Comparison of ENCODE assay signal across 8 mouse cellular contexts in the genomic region with DNA sequence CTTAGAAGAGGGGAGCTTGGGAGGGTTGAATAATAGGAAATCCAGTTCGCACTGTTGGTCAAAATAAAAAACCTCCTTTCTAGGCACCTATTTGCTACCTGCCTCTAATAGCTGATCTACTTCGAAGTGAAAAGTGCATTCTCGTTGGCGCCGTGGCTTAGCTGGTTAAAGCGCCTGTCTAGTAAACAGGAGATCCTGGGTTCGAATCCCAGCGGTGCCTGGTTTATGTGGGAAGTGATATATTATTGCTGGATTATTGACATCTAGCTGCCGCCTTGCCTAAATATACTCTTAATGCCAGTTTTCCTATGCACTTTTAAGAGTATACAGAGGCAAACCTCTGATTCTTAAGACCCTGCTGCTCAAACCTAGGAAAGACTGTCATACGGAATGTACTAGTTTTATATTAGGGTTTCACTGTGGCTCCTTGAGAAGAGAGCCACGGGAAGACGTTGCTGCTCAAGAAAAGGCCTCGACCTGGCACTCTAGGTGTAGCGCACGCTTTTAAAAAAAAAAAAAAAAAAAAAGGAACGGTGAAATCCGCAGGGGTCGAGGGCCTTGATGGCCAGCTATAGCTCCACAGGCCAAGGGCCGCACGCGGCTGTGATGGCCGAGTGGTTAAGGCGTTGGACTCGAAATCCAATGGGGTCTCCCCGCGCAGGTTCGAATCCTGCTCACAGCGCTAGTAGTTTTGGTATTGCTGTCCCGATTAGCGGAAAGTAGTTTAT. TPM values are rescaled to one million over a fixed set of nuclear protein-coding genes. Genes with fewer than 3 reads are reported as not detected.
DNase-seq lines count a peak whose midpoint lies in the region; ATAC-seq and TF ChIP-seq lines count a peak whose summit lies in the region.

No protein-coding gene starts in this region.

- 2% methylated on average over 30 of the region's 30 CpGs for WGBS in heart, embryonic 15.5 days
- WGBS in liver, postnatal 0 days (ENCODE audit: insufficient replicate concordance) = 1% methylated on average over 30 of the region's 30 CpGs
- under 1% methylated on average over 30 of the region's 30 CpGs for WGBS in neural tube, embryonic 13.5 days

- H3K4me2 ChIP-seq in heart, embryonic 15.5 days = peak overlapping the region; percentile 68
- peak overlapping the region; percentile 57 for H3K4me2 ChIP-seq in liver, postnatal 0 days (ENCODE audit: low read depth, low read length)
- peak overlapping the region; percentile 60 for H3K4me2 ChIP-seq in neural tube, embryonic 13.5 days

- TF ChIP-seq CTCF in brain, embryonic 14.5 days (IDR thresholded peaks at IDR 0.05; ENCODE audit: borderline replicate concordance, extremely low read depth, insufficient read depth, insufficient read length) = no peak
- TF ChIP-seq CTCF in liver, postnatal 0 days (IDR thresholded peaks at IDR 0.05; ENCODE audit: low read depth) = no peak
- TF ChIP-seq CTCF in testis, adult 2 months (IDR thresholded peaks at IDR 0.05; ENCODE audit: control insufficient read depth, insufficient read depth, insufficient replicate concordance, low read depth, low read length) = no peak

- TF ChIP-seq EP300 in liver, postnatal 0 days (IDR thresholded peaks at IDR 0.05; ENCODE audit: low read depth) = 0 out of 2 replicates have a peak, but pooled peaks have one; percentile 6

- 0 out of 2 replicates have a peak, but pooled peaks have one; percentile 33 for ATAC-seq in heart, embryonic 15.5 days (replicated peaks; ENCODE audit: insufficient number of reproducible peaks, insufficient read depth, low FRiP score, low read depth)
- ATAC-seq in liver, postnatal 0 days = peak; percentile 63
- ATAC-seq in neural tube, embryonic 13.5 days (ENCODE audit: low read depth) = peak; percentile 53; the same call in 1 of the 2 replicates

- H3K4me1 ChIP-seq in heart, embryonic 15.5 days (replicated peaks) = peaks cover 30% of the 10 kb centered on the region
- H3K4me1 ChIP-seq in liver, postnatal 0 days (ENCODE audit: insufficient read depth) = peaks cover 13% of the 10 kb centered on the region; the same call in 1 of the 2 replicates
- peaks cover 22% of the 10 kb centered on the region for H3K4me1 ChIP-seq in neural tube, embryonic 13.5 days (replicated peaks)
- peaks cover 4% of the 10 kb centered on the region for H3K4me1 ChIP-seq in testis, adult 2 months (ENCODE audit: control insufficient read depth, insufficient read depth, low read length)

- peak overlapping the region; percentile 58 for H3K4me3 ChIP-seq in heart, embryonic 15.5 days
- H3K4me3 ChIP-seq in liver, postnatal 0 days (ENCODE audit: low read depth, low read length) = peak overlapping the region; percentile 27
- H3K4me3 ChIP-seq in neural tube, embryonic 13.5 days = peak overlapping the region; percentile 43
- H3K4me3 ChIP-seq in testis, adult 2 months (ENCODE audit: control insufficient read depth, low read depth, low read length) = peak overlapping the region; percentile 56

- no peaks in the 10 kb centered on the region for H3K27me3 ChIP-seq in heart, embryonic 15.5 days
- H3K27me3 ChIP-seq in liver, postnatal 0 days (ENCODE audit: insufficient read depth, low read length) = 0 out of 2 replicates have a peak, but pooled peaks cover 3% of the 10 kb centered on the region
- peaks cover 25% of the 10 kb centered on the region for H3K27me3 ChIP-seq in neural tube, embryonic 13.5 days
- H3K27me3 ChIP-seq in testis, adult 2 months (ENCODE audit: control insufficient read depth, insufficient read depth, low read length) = no peaks in the 10 kb centered on the region

- H3K9me3 ChIP-seq in heart, embryonic 15.5 days (replicated peaks) = no peaks in the 10 kb centered on the region
- no peaks in the 10 kb centered on the region for H3K9me3 ChIP-seq in liver, postnatal 0 days (ENCODE audit: low read length)
- no peaks in the 10 kb centered on the region for H3K9me3 ChIP-seq in neural tube, embryonic 13.5 days

- H3K27ac ChIP-seq in heart, embryonic 15.5 days = peak overlapping the region; percentile 74
- H3K27ac ChIP-seq in liver, postnatal 0 days (ENCODE audit: low read depth) = no peak overlapping the region
- H3K27ac ChIP-seq in neural tube, embryonic 13.5 days (replicated peaks) = 0 out of 2 replicates have a peak overlapping the region, but pooled peaks have one; percentile 28
- H3K27ac ChIP-seq in testis, adult 2 months (ENCODE audit: control insufficient read depth, insufficient read depth, low read depth, low read length) = no peak overlapping the region; the same call in 1 of the 2 replicates

- peaks cover 42% of the 10 kb centered on the region for H3K36me3 ChIP-seq in heart, embryonic 15.5 days
- peaks cover 42% of the 10 kb centered on the region for H3K36me3 ChIP-seq in liver, postnatal 0 days (replicated peaks; ENCODE audit: insufficient read depth, low read length)
- peaks cover 41% of the 10 kb centered on the region for H3K36me3 ChIP-seq in neural tube, embryonic 13.5 days
- peaks cover 2% of the 10 kb centered on the region; the same call in 1 of the 2 replicates for H3K36me3 ChIP-seq in testis, adult 2 months (ENCODE audit: control insufficient read depth, insufficient read depth, low read length)

- peak overlapping the region; percentile 52 for H3K9ac ChIP-seq in heart, embryonic 15.5 days
- 0 out of 2 replicates have a peak overlapping the region, but pooled peaks have one; percentile 3 for H3K9ac ChIP-seq in liver, postnatal 0 days (replicated peaks)
- peak overlapping the region; percentile 58; the same call in 1 of the 2 replicates for H3K9ac ChIP-seq in neural tube, embryonic 13.5 days

- DNase-seq in CD4-positive, CD25-positive, alpha-beta regulatory T cell, adult 2 months (ENCODE audit: low read depth, low spot score) = peak; percentile 88
- DNase-seq in brain, embryonic 14.5 days (ENCODE audit: low read depth) = peak; percentile 90
- DNase-seq in fibroblast of lung, adult 2 months (ENCODE audit: low read depth) = peak; percentile 54
- peak; percentile 93 for DNase-seq in kidney, postnatal 14 days
- peak; percentile 92 for DNase-seq in liver, postnatal 0 days

- TF ChIP-seq POLR2A in brain, embryonic 14.5 days (IDR thresholded peaks at IDR 0.05; ENCODE audit: borderline replicate concordance, extremely low read depth, insufficient read depth, insufficient read length, poor library complexity, severe bottlenecking) = no peak
- no peak for TF ChIP-seq POLR2A in testis, adult 2 months (IDR thresholded peaks at IDR 0.05; ENCODE audit: control insufficient read depth, low read depth, low read length)

RNA-seq across cellular contexts. Expression of a gene that starts 9.7 kb away (rescaled TPM):
- polyA plus RNA-seq in brain, embryonic 14.5 days (2012; rRNA removed) = 0.42 and 0.45 TPM in 2 replicates
- polyA plus RNA-seq in heart, embryonic 15.5 days (2015; fragmentation: Nextera tagmentation; extraction: Ambion mirVana) = 0.52 and 0.57 TPM in 2 replicates
- polyA plus RNA-seq in liver, postnatal 0 days (2015; fragmentation: Nextera tagmentation; extraction: Ambion mirVana) = 0.07 and 0.15 TPM in 2 replicates
- polyA plus RNA-seq in neural tube, embryonic 13.5 days (2015; fragmentation: Nextera tagmentation; extraction: Ambion mirVana) = 0.61 TPM in 1 of 2 replicates, not detected in the other
- polyA plus RNA-seq in testis, adult 2 months (2012; rRNA removed) = 0.17 TPM in 2 replicates

RNA-seq across cellular contexts. Expression of a gene that starts 11.9 kb away (rescaled TPM):
- polyA plus RNA-seq in brain, embryonic 14.5 days (2012; rRNA removed) = 0.33 and 0.47 TPM in 2 replicates
- polyA plus RNA-seq in heart, embryonic 15.5 days (2015; fragmentation: Nextera tagmentation; extraction: Ambion mirVana) = 0.51 and 0.60 TPM in 2 replicates
- 0.06 and 0.07 TPM in 2 replicates for polyA plus RNA-seq in liver, postnatal 0 days (2015; fragmentation: Nextera tagmentation; extraction: Ambion mirVana)
- polyA plus RNA-seq in neural tube, embryonic 13.5 days (2015; fragmentation: Nextera tagmentation; extraction: Ambion mirVana) = 0.18 and 0.32 TPM in 2 replicates
- 0.24 and 0.28 TPM in 2 replicates for polyA plus RNA-seq in testis, adult 2 months (2012; rRNA removed)

RNA-seq across cellular contexts. Expression of a gene that starts 15.2 kb away (rescaled TPM):
- polyA plus RNA-seq in brain, embryonic 14.5 days (2012; rRNA removed) = 2.8 and 3.5 TPM in 2 replicates
- polyA plus RNA-seq in heart, embryonic 15.5 days (2015; fragmentation: Nextera tagmentation; extraction: Ambion mirVana) = 0.18 and 0.37 TPM in 2 replicates
- polyA plus RNA-seq in liver, postnatal 0 days (2015; fragmentation: Nextera tagmentation; extraction: Ambion mirVana) = 0.14 and 0.18 TPM in 2 replicates
- polyA plus RNA-seq in neural tube, embryonic 13.5 days (2015; fragmentation: Nextera tagmentation; extraction: Ambion mirVana) = 0.59 and 1.2 TPM in 2 replicates
- polyA plus RNA-seq in testis, adult 2 months (2012; rRNA removed) = 6.1 and 7.0 TPM in 2 replicates

RNA-seq across cellular contexts. Expression of a gene that starts 15.5 kb away (rescaled TPM):
- polyA plus RNA-seq in brain, embryonic 14.5 days (2012; rRNA removed) = 12.2 and 16.3 TPM in 2 replicates
- 16.1 and 25.2 TPM in 2 replicates for polyA plus RNA-seq in heart, embryonic 15.5 days (2015; fragmentation: Nextera tagmentation; extraction: Ambion mirVana)
- polyA plus RNA-seq in liver, postnatal 0 days (2015; fragmentation: Nextera tagmentation; extraction: Ambion mirVana) = 3.0 and 8.2 TPM in 2 replicates
- polyA plus RNA-seq in neural tube, embryonic 13.5 days (2015; fragmentation: Nextera tagmentation; extraction: Ambion mirVana) = 8.0 and 8.4 TPM in 2 replicates
- 103 and 106 TPM in 2 replicates for polyA plus RNA-seq in testis, adult 2 months (2012; rRNA removed)

RNA-seq across cellular contexts. Expression of a gene that starts 22.2 kb away (rescaled TPM):
- 251 and 319 TPM in 2 replicates for polyA plus RNA-seq in brain, embryonic 14.5 days (2012; rRNA removed)
- 82.2 and 96.4 TPM in 2 replicates for polyA plus RNA-seq in heart, embryonic 15.5 days (2015; fragmentation: Nextera tagmentation; extraction: Ambion mirVana)
- polyA plus RNA-seq in liver, postnatal 0 days (2015; fragmentation: Nextera tagmentation; extraction: Ambion mirVana) = 13.6 and 14.2 TPM in 2 replicates
- 268 and 282 TPM in 2 replicates for polyA plus RNA-seq in neural tube, embryonic 13.5 days (2015; fragmentation: Nextera tagmentation; extraction: Ambion mirVana)
- 36.3 and 43.1 TPM in 2 replicates for polyA plus RNA-seq in testis, adult 2 months (2012; rRNA removed)

Comparison
In these comparisons a context has a peak if more than half of its experiments do, and no peak if none do; other contexts are left out.
1. H3K27ac ChIP-seq: peak in heart, embryonic 15.5 days (single experiment) and neural tube, embryonic 13.5 days (single experiment); none in liver, postnatal 0 days (single experiment) and testis, adult 2 months (single experiment).
2. H3K9ac ChIP-seq: peak in every context shown above with its lines; median percentile 58 in neural tube, embryonic 13.5 days; 52 in heart, embryonic 15.5 days; 3 in liver, postnatal 0 days.
3. Peak in every context shown above with its lines, with median percentiles within 50 percentile points of each other: DNase-seq, ATAC-seq, H3K4me2 ChIP-seq and H3K4me3 ChIP-seq.